Comparison of ENCODE assay signal across 26 mouse cellular contexts in genomic region chr11:20341598-20341997, GRCm38 (mm10).
"Had no signal": no experiment of that assay in that cellular context is flagged by ENCODE, and none has a peak within 500 bp of the region (broad histone marks: within the 10 kb centered on the region; RNA-seq: fewer than 3 reads in every experiment).

No protein-coding gene starts in this region.

- DNase-seq: gastrocnemius, postnatal 14 days; gastrocnemius, postnatal 36 days; heart, adult 11 months; heart, adult 2 months; heart, postnatal 14 days; heart, postnatal 36 days; kidney, adult 11 months; kidney, adult 2 months; kidney, adult 9 months; kidney, postnatal 10 days; kidney, postnatal 25 days; kidney, postnatal 4 days; left cerebral cortex, postnatal 4 days had no signal

- H3K4me1 ChIP-seq: heart, embryonic 13.5 days; heart, embryonic 15.5 days; hindbrain, embryonic 13.5 days; intestine, embryonic 15.5 days; limb, embryonic 13.5 days; limb, embryonic 15.5 days had no signal

- H3K4me2 ChIP-seq: heart, embryonic 11.5 days; heart, embryonic 13.5 days; heart, embryonic 15.5 days; hindbrain, embryonic 13.5 days; intestine, embryonic 15.5 days; limb, embryonic 13.5 days; limb, embryonic 15.5 days; liver, embryonic 12.5 days had no signal

- H3K27ac ChIP-seq: heart, adult 2 months; heart, embryonic 13.5 days; heart, embryonic 15.5 days; hindbrain, embryonic 13.5 days; intestine, embryonic 15.5 days; layer of hippocampus, adult 2 months; left cerebral cortex, adult 2 months; limb, embryonic 13.5 days; limb, embryonic 15.5 days; liver, embryonic 12.5 days; liver, embryonic 14.5 days had no signal

- H3K4me3 ChIP-seq: heart, adult 2 months; heart, embryonic 13.5 days; heart, embryonic 15.5 days; hindbrain, embryonic 13.5 days; intestine, embryonic 15.5 days; layer of hippocampus, adult 2 months; left cerebral cortex, adult 2 months; limb, embryonic 13.5 days; limb, embryonic 15.5 days; liver, embryonic 12.5 days had no signal

- H3K9me3 ChIP-seq: heart, embryonic 13.5 days; heart, embryonic 15.5 days; hindbrain, embryonic 13.5 days; intestine, embryonic 15.5 days; limb, embryonic 13.5 days; limb, embryonic 15.5 days; liver, embryonic 12.5 days had no signal

- ATAC-seq: hindbrain, embryonic 16.5 days; inflammation-experienced regulatory T-cells, adult 6 months; intestine, embryonic 15.5 days; liver, embryonic 12.5 days had no signal

- H3K27me3 ChIP-seq: heart, embryonic 15.5 days; hindbrain, embryonic 13.5 days; intestine, embryonic 15.5 days; limb, embryonic 13.5 days; limb, embryonic 15.5 days; liver, embryonic 12.5 days had no signal

- H3K36me3 ChIP-seq: heart, embryonic 13.5 days; heart, embryonic 15.5 days; hindbrain, embryonic 13.5 days; intestine, embryonic 15.5 days; limb, embryonic 13.5 days; limb, embryonic 15.5 days; liver, embryonic 12.5 days had no signal

- H3K9ac ChIP-seq: heart, embryonic 13.5 days; heart, embryonic 15.5 days; hindbrain, embryonic 13.5 days; intestine, embryonic 15.5 days; limb, embryonic 13.5 days; limb, embryonic 15.5 days; liver, embryonic 12.5 days; liver, embryonic 14.5 days had no signal
